Mouse (Mus musculus) heart, postnatal 0 days (tissue): ENCODE measurements around the gene Rbpjl.

Experiments used
- CTCF ChIP-seq: IDR thresholded peaks from 2 replicates; pipeline ENCODE4 v1.5.1; 2016; ENCODE audit warnings: antibody characterized with exemption, control low read depth, low read depth
- EP300 ChIP-seq: IDR thresholded peaks from 2 replicates; pipeline ENCODE4 v1.6.1; 2016; ENCODE audit warnings: antibody characterized with exemption, low read depth

DNA sequence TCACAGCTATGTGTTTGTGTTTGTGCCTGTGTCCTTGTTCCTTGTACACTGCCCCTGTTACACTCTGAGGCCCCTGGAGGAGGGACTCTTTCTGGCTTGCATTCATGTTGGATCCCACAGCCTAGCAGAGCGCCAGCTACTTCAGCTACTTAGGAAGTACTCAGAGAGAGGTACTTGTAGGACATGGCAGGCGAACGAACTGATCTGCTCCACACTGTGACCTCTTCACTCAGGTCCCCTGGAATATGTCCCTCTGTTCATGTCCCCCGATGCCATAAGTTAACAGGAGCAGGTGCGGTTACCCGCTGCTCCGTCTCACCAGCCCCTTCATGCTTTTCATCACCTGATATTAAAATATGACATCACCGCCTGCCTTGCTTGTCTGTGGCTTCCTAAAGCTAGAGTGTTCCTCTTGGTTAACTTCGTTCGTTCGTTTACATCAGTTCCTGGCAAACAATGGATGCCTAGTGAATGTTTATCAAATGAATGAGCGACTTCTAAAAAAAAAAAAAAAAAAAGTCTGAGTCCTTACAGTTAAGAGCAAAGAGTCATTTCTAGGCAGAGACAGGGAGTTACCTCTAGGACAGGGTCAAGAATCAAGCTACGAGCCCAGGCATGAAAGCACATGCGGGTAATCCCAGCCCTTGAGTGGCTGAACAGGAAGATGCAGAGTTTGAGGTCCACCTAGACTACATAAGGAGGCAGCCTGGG is 50.3 kb downstream of the Rbpjl start:
- TF ChIP-seq CTCF, result no peak
- no peak for TF ChIP-seq EP300
